Mouse (Mus musculus) testis, postnatal 14 days (tissue): ENCODE measurements at regions not wholly inside any gene's neighbourhood (a gene's known extent, or its start where the extent isn't known, plus 50 kb on each side); places are given as distances from the start of the nearest gene placed in this dataset.

Experiments used
- DNase-seq: peaks from one replicate; pipeline ENCODE4 v3.0.0; 2021; ENCODE audit warnings: low spot score

- DNase-seq: no peak
Observed at GRCm38 (mm10) chr17:64382894-64383293, 51.2 kb upstream of the Pja2 start.

- DNase-seq: peak; percentile 58
Observed at GRCm38 (mm10) chr17:64383600-64383999, 51.9 kb upstream of the Pja2 start.

- no peak for DNase-seq
Observed at GRCm38 (mm10) chr17:64390349-64390748, 58.6 kb upstream of the Pja2 start.

- no peak for DNase-seq
Observed at GRCm38 (mm10) chr17:64397254-64397897, 65.7 kb upstream of the Pja2 start.

GRCm38 (mm10) chr17:64398114-64398692, 66.5 kb upstream of the Pja2 start:
- DNase-seq: no peak

GRCm38 (mm10) chr17:64398708-64399107, 67.0 kb upstream of the Pja2 start:
- no peak for DNase-seq

- DNase-seq: no peak
Observed at GRCm38 (mm10) chr17:64406742-64407254, 75.1 kb upstream of the Pja2 start.

GRCm38 (mm10) chr17:64407255-64408011, 75.7 kb upstream of the Pja2 start:
- no peak for DNase-seq

- DNase-seq: no peak
Observed at GRCm38 (mm10) chr17:64425811-64426210, 94.1 kb upstream of the Pja2 start.

GRCm38 (mm10) chr17:64426536-64426935, 94.8 kb upstream of the Pja2 start:
- DNase-seq: no peak

- DNase-seq: no peak
Observed at GRCm38 (mm10) chr17:64439571-64439970, 107.9 kb upstream of the Pja2 start.

GRCm38 (mm10) chr17:64454736-64455135, 123.0 kb upstream of the Pja2 start:
- DNase-seq: no peak

GRCm38 (mm10) chr17:64466273-64466672, 134.3 kb upstream of the Man2a1 start:
- no peak for DNase-seq

GRCm38 (mm10) chr17:64466746-64467145, 133.8 kb upstream of the Man2a1 start:
- DNase-seq: no peak

- DNase-seq: no peak
Observed at GRCm38 (mm10) chr17:64467297-64467696, 133.2 kb upstream of the Man2a1 start.

- DNase-seq: no peak
Observed at GRCm38 (mm10) chr17:64469754-64470400, 130.7 kb upstream of the Man2a1 start.

- DNase-seq: peak; percentile 33
Observed at GRCm38 (mm10) chr17:64480607-64481038, 119.9 kb upstream of the Man2a1 start.

GRCm38 (mm10) chr17:64484835-64485234, 115.7 kb upstream of the Man2a1 start:
- no peak for DNase-seq

GRCm38 (mm10) chr17:64489769-64490335, 110.7 kb upstream of the Man2a1 start:
- no peak for DNase-seq

GRCm38 (mm10) chr17:64490664-64491063, 109.9 kb upstream of the Man2a1 start:
- no peak for DNase-seq

GRCm38 (mm10) chr17:64491922-64492353, 108.6 kb upstream of the Man2a1 start:
- no peak for DNase-seq
